Mouse (Mus musculus): ENCODE data around the gene Psmd14.

DNA sequence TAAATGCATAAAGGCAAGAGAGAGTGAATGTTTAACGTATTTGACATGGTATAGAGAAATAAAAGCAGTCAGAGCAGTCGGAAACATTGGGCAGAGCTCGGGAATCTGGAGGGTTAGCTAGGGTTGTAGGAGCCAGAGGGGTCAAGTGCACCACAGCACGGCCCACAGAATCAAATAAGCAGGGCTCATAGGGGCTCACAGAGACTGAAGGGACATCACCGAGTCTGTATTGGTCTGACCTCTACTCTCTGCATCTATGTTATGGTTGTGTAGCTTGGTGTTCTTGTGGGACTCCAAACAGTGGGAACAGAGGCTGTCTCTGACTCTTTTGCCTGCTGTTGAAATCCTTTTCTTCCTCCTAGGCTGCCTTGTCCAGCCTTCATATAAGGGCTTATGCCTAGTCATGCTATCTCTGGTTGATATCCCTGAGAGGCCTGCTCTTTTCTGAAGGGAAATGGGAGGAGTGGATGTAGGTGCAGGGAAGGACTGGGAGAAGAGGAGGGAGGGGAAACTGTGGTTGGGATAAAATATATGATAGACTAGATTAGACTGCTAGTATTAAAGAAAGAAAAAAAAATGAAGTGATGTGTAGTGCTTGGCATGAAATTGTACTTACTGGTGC, 47.9 kb downstream of the Psmd14 start:
- no peak for TF ChIP-seq CTCF (conservative IDR thresholded peaks at IDR 0.05; ENCODE audit: insufficient read depth, insufficient read length, low read depth, low read length)
- TF ChIP-seq POLR2A (IDR thresholded peaks at IDR 0.05; ENCODE audit: low read depth, low read length): no peak
